Mouse (Mus musculus): ENCODE data around the gene D430019H16Rik.

Gene D430019H16Rik

DNA sequence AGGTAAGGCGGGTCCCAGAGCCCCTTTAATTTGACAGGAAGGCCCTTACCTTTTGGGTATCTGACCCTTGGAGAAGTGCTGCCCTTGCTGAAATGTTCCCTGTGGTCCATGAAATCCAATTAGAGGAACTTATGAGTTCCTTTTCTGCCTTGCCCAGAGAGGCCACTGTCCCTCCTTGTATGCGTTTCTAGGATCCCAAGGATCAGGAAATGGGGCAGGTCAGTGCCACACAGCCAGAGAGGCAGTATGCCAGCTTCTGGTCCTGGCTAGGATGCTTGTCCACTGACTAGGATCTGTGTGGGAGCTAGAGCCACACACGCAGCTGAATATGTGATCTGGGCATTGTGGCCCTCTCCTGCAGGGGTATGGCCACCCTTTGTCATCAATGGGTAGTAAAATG lies 36.6 kb downstream of the D430019H16Rik start:
- no peak for DNase-seq (ENCODE audit: low spot score in 2 of 2)

DNA sequence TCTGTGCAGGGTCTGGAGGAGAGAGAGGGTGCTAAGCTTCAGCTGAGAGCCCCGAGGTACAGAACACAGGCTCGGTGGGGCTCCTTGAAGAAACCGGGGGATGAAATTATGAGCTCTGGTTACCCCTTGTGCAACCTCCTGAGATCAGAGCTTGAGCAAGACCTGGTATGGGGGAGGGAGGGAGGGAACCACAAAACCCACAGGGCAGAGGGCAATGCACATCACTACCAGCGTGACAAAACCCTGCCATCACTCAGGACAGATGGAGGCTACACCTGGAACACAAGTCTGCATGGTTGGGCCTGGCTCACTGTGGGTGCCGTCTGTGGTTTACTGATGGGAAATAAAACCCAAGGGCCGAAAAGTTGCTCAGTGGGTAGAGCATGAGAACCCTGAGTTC lies 37.1 kb downstream of the D430019H16Rik start:
- DNase-seq (ENCODE audit: low spot score in 2 of 2), result no peak

DNA sequence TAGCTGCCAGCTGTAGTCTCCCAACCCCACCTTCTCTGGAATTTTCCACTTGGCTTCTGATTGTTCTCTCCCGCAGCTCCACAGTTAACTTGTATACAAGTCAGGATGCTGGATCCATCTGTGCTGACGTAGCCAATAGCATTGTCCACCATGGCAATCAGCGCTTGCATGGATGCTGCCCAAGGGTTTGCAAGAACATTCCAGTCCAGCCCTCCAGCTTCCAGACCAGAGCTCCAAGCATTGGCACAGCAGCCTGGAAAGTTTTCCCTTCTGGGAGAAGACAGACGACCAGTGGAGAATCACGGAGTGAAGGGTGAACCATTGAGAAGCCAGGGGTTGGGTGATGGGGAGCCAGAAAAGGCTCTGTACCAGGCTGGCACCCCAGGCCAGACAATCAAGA lies 41.1 kb downstream of the D430019H16Rik start:
- no peak for DNase-seq (ENCODE audit: low spot score in 2 of 2)

DNA sequence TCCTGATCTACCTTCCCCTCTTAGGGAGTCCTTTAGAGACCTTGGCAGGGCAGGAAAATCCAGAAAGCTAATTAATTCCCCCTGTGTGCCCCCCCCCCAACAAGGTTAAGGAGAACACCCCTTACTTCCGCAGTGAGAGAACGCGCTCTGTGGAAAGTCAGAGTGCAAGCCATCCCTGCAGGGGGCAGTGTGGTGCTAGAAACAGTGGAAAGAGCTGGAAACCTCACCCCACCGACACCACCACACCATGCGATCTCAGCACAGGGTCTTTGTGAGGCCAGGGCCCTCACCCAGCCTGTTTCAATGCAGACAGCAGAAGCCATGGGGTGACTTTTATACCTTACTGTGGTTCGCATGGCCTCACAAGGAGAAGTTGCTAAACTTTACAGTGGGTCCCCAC lies 44.2 kb downstream of the D430019H16Rik start:
- peak in 1 of 2 experiments; percentile 84 for DNase-seq (ENCODE audit: low spot score in 2 of 2)

DNA sequence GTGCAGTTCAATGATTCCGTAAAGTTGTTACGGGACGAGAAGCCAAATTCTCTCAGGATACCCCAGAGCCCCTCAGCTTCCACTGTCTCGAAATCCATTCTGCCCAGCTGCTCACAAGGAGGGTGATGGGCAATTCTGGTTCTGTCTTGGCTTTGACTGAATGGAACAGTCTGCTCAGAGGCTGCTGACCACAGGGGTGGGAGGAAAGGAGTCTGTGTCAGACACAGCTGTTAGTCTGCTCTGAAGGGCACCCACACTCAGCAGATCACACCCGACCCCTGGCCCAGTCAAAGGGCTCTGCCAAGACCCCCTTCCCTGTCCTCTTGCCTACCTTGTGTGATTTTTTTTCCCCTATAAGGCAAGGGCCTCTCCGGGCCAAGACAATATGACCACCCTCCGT lies 44.8 kb downstream of the D430019H16Rik start:
- DNase-seq (ENCODE audit: low spot score in 2 of 2), result no peak

DNA sequence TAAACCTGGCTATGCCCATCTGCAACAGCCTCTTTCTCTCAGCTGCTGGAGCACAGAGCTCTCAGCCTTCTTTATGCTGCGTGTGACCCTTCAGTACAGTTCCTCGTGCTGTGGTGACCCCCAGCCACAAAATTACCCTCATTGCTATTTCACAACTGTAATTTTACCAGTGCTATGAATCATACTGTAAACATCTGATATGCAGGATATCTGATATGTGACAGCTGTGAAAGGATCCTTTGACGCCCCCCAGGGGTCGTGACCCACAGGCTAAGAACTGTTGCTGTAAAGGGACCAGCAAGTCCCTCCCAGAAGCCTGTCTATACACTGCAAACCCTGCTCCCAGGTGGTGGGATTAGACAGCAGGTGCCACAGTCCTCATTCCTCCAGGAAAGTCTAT lies 45.2 kb downstream of the D430019H16Rik start:
- no peak for DNase-seq (ENCODE audit: low spot score in 2 of 2)

DNA sequence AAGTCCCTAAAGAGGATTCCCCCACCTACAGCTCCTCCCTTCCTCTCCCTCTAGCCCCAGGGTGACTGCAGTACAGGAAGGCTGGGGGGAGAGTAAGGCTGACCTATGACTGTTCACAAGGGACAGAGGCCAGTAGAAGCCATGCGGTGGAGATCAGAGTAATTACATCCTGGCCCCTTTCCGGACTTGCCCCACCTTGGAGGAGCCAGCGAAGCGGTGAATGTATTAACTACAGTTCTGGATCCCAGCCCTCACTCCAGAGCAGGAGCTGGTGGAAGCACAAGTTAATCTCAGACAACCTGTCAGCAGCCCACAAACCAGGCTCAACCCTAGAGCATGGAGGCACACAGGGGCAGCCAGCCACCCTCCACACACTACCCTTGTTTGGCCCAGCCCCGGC lies 47.3 kb downstream of the D430019H16Rik start:
- DNase-seq (ENCODE audit: low spot score in 2 of 2), result no peak

DNA sequence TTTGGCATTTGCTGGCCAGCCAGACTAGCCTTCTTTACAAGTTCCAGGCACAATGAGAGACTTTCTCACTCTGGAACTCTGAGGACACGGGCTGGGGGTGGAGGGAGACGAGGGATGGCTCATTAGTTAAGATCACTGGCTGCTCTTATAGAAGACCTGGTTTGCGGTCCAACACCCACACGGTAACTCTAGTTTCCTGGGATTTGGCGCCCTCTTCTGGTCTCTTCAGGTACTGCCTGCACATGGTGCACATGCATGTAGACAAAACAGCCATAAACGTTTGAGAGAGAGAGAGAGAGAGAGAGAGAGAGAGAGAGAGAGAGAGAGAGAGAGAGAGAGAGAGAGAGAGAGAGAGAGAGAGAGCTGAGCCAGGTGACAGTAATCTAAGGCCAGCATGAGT lies 51.1 kb downstream of the D430019H16Rik start:
- DNase-seq (ENCODE audit: low spot score in 2 of 2), result no peak

DNA sequence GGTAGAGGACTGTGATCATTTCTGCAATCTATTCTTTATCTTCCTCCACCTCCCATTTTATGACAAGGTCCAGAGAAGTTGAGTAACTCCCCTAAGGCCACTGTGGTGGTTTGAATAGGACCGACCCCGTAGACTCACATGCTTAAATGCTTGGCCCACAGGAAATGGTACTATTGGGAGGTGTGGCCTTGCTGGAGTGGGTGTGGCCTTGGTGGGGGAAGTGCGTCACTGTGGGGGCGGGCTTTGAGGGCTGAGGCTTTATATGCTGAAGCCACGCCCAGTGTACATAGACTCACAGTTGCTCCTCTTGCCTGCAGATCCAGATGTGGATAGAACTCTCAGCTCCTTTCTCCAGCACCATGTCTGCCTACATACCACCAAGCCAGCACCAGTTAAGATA lies 57.5 kb downstream of the D430019H16Rik start:
- no peak for DNase-seq (ENCODE audit: low spot score in 2 of 2)

DNA sequence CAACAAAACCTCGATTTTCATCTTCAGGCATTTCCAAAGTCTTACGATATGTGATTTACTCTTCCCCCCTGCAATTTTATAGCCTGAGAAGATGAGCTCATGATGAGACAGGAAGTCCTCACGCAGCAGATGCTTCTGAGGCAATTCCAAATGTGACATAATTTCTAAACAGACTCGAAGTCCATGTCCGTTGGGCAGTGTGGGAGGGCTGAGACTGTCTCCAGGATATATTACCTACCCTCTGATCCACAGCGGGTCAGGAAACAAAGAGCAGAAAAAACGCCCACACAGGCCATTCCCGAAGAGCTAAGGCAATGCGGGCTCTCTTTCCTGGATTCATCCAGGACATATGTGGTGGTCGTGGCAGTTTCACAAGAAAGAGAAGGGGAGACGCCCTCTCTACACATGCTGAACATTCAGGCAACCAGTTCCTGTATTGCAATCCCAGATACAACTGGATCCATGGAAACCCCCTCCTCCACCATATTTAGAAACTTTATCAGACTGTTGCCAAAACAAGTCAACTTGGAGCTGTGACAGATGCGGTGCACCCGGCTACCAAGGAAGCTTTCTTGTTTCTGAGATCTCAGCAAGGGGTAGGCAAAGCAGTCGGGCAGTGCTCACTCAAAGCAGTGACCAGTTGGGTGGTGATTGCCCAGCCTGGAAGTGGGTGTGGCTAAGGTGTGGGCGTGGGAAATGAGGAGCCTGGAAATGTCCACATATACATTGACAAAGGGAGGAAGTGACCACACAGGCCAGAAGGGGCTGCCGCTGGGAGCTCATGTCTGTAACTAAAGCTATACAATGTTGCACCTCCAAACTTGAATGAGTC lies 58.2 kb downstream of the D430019H16Rik start:
- DNase-seq (ENCODE audit: low spot score in 2 of 2), result no peak

DNA sequence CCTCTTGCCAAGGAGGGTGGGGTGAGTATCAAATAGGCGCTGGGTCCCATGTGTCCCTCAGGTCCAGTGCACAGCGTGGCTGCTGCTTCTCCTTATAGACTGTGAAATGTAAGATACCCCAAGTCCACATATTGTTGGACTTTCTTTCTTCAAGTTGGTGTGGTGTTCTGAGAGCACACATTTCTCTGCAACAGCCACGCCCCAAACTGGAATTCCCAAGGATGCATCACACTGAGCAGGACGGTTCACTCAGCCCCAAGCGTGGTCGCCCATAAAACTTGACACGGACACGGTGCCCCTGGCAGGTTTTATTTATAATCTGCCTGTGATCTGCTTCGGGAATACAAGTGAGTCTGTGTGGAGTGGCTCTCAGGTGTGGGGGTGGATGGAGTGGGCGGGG lies 60.5 kb downstream of the D430019H16Rik start:
- no peak for DNase-seq (ENCODE audit: low spot score in 2 of 2)

DNA sequence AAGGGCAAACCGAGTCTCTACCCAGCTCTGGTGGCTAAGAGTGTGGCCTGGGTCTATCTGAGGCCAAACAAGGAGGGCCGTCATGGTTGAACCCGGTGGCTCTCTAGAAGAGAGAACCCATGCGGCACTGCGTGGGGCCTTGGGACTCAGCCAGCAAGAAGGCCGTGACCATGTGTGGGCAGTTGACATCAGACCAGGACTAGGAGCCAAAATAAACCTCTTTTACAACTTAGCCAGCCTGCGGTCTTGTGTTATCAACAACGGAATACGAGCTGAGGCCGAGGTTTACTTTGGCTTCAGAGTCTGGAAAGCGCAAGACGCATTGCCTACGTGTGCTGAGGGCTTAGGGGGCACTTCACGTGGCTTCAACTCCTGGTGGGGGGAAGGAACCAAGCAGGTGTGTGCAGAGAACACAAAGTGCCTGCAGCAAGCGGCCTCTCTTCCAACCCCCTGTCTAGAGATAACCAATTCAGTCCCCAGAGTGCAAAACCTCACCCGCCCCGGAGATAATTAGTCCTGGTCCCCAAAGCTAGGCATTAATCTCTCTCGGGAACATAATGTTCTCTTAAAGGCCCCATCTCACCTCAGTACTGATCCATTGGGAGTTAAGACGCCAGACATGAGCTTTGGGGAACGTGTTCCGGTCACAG lies 63.5 kb downstream of the D430019H16Rik start:
- DNase-seq (ENCODE audit: low spot score in 2 of 2), result no peak

DNA sequence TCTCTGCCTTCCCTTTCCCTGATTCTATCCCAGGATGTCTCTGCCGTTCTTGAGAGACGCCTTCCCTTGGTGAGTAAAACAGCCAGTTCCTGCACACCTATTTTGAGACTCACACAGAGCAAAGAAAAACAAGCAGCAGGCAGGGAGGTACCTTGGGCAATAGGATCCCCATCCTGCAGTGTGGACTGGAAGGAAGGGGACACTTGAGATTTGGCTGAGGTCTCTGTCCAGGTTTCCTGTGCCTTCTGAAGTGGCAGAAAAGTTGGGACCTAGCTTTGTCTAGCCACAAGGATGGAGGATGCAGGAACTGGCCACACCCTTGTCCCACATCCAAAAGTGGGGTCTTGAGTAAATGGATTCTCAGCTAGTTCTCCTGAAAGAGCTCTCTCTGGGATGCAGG lies 66.2 kb downstream of the D430019H16Rik start:
- DNase-seq (ENCODE audit: low spot score in 2 of 2), result no peak

DNA sequence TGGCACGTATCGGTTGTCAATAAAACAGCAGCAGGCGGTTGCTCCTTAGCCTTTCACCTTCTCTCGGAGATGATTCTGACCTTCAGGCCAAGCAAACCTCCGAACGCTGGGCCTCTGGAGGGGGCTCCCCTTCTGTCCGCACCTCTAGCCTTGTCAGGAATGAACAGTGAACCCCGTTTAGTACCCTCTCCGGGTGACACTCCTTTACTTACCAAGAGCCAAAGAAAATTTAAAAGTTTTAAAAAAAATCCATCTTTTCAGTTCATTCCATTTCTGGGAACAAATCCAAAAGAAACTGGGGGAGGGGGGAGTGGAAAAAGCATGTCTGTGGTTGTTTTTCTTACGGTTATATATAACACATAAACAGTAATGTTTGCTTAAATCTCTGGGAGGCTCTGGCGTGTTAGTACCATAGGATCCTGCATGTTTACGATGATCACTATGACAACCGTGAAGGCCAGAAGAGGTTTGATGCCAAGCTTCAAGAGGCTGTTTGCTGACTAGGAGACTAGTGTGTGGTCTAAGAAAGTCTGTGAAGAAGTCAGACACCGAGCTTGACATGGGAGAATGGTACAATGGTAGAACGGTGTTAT lies 67.6 kb downstream of the D430019H16Rik start:
- no peak for DNase-seq (ENCODE audit: low spot score in 2 of 2)

DNA sequence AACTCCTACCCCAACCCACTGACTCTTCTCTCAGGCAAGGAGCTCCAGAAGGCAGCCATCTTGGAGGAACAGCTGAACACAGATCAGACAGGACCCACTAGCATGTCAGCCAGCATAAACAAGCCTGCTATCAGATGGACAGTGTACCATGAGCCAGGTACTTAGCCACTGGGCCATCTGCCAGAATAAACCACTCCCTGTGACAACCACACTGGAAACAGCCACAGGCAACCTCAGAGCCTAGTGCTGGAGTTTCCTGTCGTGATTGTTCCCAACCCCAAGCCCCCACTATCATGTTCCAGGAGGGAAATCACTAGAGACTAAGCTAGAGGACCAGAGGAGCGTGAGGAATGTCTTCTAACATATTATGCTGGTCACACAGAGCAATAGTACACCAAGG lies 70.1 kb downstream of the D430019H16Rik start:
- DNase-seq (ENCODE audit: low spot score in 2 of 2), result no peak

DNA sequence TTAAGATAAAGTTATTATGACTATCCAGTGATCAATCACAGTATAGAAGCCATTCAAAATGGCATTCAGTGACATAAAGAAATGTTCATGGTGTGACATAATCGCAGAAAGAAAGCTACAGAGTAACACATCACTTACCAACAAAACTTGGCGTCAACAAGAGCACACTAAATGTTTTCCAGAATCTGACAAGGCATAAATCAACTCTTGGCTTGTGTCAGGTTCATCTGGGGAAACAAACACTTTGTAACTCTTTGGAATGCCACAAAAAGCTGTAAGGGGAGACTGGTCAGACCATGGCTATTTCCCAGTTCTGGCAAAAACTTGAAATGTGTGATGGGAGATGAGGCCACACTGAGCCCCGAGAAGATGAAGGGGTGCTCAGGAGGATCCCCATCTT lies 72.5 kb downstream of the D430019H16Rik start:
- DNase-seq (ENCODE audit: low spot score in 2 of 2), result no peak

DNA sequence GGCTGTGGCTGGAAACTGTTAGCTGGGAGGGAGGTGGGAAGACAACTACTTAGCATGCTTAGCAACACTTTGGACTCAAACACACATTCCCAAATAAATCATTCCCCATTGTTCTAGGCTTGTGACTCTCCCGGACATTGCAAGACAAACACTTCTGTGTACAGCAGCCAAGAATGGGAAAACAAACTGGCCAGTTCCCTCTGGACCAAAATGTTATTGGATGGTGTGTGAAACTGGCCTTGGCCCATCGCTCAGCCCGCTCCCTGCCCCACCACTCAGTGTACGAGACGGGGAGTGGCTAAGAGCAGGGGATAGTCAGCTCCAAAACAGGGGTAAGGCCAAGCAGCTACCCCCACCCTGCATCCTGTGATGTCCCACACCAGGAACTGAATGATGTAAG lies 73.2 kb downstream of the D430019H16Rik start:
- DNase-seq (ENCODE audit: low spot score in 2 of 2), result peak; percentile 58 to 61

DNA sequence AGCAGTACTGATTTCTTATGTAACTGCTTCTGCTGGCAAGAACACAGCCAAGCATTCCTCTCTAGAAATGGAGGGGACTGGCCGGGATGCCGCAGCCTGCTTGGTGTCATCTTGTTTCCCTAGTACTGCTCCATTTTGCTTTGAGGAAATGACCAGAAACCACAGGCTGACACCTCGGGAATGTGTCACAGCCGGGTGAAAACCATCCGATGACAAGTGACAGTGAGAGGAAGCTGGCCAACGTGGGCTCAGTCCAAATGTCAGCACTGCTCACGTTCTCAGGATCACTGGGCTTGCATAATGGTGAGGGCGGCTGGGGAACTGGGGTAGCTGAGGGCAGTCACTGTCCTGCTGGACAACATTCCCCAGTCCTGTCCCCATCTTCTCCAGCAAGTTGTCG lies 75.9 kb downstream of the D430019H16Rik start:
- DNase-seq (ENCODE audit: low spot score in 2 of 2), result no peak

DNA sequence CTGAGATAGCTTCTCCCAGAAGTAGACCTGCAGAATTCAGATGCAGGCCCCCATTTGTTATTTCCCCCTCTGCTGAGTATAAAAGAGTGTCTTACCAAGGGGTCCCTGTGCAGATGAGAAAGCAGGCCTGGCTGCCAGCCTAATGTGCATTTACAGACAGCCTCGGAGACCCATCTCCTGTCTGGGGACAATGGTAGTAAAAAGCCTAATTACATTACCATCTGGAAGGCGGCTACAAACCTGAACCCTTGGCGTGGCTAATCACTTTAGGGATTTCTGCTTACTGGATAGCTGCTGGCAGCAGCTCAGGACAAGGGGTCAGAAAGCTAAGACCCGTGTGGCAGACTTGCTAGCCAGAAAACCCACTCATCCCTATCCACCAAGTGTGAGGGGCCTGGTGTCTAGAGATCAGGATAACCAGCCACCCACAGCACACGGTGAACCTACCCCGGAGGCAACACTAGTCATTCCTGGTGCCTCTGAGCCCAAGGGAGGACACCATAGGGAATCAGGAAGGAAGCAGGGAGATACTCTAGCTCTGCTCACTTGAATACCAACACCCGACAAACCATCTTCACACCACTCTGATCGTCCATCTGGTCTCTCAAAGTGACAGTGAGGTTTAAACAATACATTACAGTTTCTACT lies 78.2 kb downstream of the D430019H16Rik start:
- DNase-seq (ENCODE audit: low spot score in 2 of 2), result no peak

DNA sequence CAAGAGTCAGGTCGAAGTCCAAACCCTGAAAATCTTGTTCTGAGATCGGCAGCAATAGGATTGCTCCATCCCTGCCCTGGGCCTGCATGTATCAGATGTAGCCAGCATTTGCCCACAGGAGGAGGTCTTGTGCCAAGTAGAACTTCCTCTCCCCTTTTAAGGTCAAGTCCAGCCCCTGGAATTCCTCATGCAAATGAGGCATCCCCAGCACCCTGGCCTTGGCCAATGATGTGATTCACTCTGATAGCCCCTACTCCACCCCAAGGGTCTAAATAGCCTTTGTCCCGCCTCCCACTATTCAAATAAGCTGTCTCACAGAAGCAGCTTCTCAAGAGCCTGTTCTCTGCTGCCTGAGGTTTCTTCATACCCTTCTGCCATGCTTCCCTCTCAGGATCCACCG lies 81.2 kb downstream of the D430019H16Rik start:
- no peak for DNase-seq (ENCODE audit: low spot score in 2 of 2)

DNA sequence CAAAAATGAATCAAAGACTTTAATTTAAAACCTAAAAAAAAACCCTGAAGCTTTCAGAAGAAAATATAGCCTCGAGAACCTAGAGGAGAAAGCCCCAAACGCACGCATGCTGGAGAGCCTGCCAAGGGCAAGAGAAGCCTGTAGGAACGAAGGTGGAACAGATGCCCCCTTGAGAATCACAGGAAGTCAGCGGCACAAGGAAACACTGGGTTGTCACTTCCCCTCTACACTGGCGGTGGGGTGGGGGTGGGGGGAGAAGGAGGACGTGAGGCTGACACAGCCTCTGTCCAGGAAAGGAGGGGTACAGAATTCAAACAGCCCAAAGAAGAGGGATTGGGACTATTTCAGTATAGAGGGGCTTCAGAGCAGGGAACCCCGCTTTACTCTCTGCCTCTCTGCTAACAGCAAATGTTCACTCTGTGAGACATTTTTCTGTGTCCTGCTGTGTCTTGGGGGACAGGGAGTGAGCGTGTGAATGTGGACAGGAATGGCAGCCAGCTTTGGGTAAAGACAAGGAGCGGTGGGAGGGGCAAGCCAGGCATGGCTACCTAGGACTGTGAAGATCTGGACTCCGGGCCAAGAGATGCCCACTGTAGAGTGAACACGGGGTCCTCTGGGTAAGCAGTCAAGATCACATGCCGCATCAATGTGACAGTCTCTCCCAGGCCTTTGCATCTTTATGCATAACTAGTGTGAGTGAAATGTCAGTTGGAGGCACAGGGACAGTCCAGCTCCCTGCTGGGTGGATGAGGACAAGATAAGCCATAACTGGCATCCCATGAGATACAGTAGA lies 82.5 kb downstream of the D430019H16Rik start:
- no peak for DNase-seq (ENCODE audit: low spot score in 2 of 2)

DNA sequence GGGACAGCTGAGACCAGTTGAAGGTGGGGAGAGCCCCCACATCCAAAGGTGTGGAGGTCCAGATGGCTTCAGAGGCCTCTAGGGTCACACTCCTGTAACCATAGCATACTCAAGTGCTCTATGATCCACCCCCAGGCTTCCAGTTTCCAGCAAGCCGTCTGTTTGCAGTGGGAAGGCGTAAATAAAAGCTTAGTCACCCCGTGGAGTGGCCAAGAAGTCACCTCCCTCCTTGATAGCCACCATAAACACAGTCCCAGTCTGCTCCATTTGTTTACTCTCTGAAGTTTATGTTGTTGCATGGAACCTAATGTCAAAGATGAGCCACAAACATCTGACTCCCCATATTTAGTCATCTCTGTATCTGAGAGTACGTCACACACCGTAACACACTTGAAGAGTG lies 83.5 kb downstream of the D430019H16Rik start:
- DNase-seq (ENCODE audit: low spot score in 2 of 2), result no peak
